Mouse (Mus musculus) right cerebral cortex, postnatal 4 days (tissue): ENCODE data around the gene Gm13283.
"Not testable (repeated sequence)": the region's sequence is repeated elsewhere in the genome, so short reads cannot be mapped to it uniquely, and the experiment has no call there.

Experiments
- DNase-seq: peaks from one replicate; pipeline ENCODE4 v3.0.0-alpha.2; 2022

The Gm13283 gene

DNA sequence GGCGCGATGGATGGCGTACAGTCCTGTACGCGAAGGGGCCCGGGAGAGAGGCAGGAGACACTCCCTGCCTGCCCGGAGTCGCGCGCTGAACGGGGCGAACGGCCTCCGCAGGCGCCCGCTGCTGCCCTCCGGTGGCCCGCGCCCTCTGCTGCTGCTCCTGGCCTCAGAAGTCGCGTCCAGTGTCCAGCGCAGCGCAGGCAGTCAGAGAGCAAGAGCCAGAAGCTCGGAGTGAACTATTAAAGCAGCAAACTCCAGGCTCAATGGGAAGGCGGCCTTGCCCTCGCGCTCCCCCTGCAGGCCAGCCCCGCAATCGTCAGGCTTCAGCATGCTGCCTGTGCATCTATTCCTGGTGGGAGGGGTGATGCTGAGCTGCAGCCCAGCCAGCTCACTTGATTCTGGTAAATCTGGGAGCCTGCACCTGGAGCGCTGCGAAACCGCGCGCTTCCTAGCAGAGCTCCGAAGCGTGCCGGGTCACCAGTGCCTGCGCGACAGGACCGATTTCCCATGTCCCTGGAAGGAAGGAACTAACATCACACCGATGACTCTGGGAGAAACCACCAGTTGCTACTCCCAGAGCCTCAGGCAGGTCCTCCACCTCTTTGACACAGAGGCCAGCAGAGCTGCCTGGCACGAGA lies 3.6 kb downstream of the Gm13283 start:
- not testable (repeated sequence) for DNase-seq

DNA sequence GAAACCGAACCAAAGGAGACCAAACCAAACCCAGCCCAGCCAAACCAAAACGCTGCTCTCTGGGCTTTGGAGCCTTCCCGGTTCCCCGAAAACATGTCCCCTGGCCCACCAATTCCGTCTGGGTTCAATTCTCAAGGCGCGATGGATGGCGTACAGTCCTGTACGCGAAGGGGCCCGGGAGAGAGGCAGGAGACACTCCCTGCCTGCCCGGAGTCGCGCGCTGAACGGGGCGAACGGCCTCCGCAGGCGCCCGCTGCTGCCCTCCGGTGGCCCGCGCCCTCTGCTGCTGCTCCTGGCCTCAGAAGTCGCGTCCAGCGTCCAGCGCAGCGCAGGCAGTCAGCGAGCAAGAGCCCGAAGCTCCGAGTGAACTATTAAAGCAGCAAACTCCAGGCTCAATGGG lies 13.6 kb downstream of the Gm13283 start, which contains the start of gene Gm13290:
Gene Gm13290 (plus strand): TSS at position 301 of the 400 bp plus-strand sequence.
- not testable (repeated sequence) for DNase-seq

DNA sequence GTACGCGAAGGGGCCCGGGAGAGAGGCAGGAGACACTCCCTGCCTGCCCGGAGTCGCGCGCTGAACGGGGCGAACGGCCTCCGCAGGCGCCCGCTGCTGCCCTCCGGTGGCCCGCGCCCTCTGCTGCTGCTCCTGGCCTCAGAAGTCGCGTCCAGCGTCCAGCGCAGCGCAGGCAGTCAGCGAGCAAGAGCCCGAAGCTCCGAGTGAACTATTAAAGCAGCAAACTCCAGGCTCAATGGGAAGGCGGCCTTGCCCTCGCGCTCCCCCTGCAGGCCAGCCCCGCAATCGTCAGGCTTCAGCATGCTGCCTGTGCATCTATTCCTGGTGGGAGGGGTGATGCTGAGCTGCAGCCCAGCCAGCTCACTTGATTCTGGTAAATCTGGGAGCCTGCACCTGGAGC lies 16.7 kb downstream of the Gm13283 start, which contains the start of gene Gm13289:
Gene Gm13289 (plus strand): TSS at position 301 of the 400 bp plus-strand sequence.
- not testable (repeated sequence) for DNase-seq

GRCm38 (mm10) chr4:88779550-88779949 lies 19.6 kb downstream of the Gm13283 start, which contains the start of gene Gm13272:
Gene Gm13272, plus strand, starts transcription at chr4:88779850.
- DNase-seq, result not testable (repeated sequence)

DNA sequence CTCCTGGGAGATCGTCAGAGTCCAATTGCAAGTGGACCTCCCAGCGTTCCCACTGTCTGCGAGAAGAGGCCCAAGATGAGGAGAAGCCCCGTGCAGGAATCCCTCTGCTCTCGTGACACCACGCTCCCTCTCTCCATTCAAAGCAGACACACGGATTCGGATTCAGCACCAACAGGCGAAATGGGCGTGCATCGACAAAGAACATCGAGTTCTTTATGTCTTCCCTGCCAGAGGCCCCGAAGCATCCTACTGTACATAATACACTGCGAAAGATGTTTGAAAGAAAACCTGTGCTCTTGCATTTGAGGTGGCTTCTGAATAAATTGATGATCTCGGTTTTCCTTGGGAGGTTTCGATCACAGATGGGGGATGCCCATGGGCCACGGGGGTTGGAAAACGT lies 20.4 kb downstream of the Gm13283 start:
- DNase-seq, result not testable (repeated sequence)

- not testable (repeated sequence) for DNase-seq
Observed at GRCm38 (mm10) chr4:88781831-88782230, 21.9 kb downstream of the Gm13283 start, which contains the start of gene Ifnz. Gene Ifnz, plus strand, starts transcription at chr4:88782131.

- not testable (repeated sequence) for DNase-seq
Observed at GRCm38 (mm10) chr4:88782335-88782734, 22.4 kb downstream of the Gm13283 start.

DNA sequence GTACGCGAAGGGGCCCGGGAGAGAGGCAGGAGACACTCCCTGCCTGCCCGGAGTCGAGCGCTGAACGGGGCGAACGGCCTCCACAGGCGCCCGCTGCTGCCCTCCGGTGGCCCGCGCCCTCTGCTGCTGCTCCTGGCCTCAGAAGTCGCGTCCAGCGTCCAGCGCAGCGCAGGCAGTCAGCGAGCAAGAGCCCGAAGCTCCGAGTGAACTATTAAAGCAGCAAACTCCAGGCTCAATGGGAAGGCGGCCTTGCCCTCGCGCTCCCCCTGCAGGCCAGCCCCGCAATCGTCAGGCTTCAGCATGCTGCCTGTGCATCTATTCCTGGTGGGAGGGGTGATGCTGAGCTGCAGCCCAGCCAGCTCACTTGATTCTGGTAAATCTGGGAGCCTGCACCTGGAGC lies 25.5 kb downstream of the Gm13283 start, which contains the start of gene Gm13276:
Gene Gm13276 (plus strand): TSS at position 301 of the 400 bp plus-strand sequence.
- not testable (repeated sequence) for DNase-seq

GRCm38 (mm10) chr4:88788402-88788801 lies 28.5 kb downstream of the Gm13283 start, which contains the start of gene Gm13277:
Gene Gm13277, plus strand, starts transcription at chr4:88788632.
- peak; percentile 47 for DNase-seq

- DNase-seq, result not testable (repeated sequence)
Observed at GRCm38 (mm10) chr4:88791250-88791649, 31.3 kb downstream of the Gm13283 start, which contains the start of gene Gm13278. Gene Gm13278, plus strand, starts transcription at chr4:88791550.

DNA sequence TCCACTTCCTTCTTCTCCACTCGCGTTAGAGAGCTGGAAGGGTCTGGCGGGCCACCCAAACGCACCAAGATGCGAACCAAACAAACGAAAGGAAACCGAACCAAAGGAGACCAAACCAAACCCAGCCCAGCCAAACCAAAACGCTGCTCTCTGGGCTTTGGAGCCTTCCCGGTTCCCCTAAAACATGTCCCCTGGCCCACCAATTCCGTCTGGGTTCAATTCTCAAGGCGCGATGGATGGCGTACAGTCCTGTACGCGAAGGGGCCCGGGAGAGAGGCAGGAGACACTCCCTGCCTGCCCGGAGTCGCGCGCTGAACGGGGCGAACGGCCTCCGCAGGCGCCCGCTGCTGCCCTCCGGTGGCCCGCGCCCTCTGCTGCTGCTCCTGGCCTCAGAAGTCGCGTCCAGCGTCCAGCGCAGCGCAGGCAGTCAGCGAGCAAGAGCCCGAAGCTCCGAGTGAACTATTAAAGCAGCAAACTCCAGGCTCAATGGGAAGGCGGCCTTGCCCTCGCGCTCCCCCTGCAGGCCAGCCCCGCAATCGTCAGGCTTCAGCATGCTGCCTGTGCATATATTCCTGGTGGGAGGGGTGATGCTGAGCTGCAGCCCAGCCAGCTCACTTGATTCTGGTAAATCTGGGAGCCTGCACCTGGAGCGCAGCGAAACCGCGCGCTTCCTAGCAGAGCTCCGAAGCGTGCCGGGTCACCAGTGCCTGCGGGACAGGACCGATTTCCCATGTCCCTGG lies 34.2 kb downstream of the Gm13283 start, which contains the start of gene Gm13275:
Gene Gm13275 (plus strand): TSS at position 552 of the 740 bp plus-strand sequence.
- peak; percentile 22 for DNase-seq

- not testable (repeated sequence) for DNase-seq
Observed at GRCm38 (mm10) chr4:88797097-88797496, 37.2 kb downstream of the Gm13283 start, which contains the start of gene Gm13279. Gene Gm13279, plus strand, starts transcription at chr4:88797397.

DNA sequence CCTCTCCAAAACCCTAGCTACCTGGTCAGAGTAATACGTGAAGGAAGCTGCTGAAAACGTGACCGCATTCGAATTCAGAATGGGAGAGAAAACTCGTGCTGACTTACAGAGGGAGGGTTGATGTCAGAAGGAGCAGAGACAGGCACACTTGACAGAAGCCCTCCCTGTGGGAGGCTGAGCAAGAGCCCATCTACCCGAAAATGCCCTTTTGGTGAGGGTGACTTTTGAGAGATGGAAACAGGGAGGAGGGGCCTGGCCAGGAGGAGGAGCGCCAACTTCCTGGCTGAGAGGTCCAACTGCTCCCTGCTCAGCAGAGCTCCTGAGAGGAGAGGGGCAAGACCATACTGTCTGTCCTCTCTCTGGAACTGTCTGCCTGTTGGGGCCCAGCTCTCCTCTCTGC lies 39.4 kb downstream of the Gm13283 start, which contains the start of gene Gm13285:
Gene Gm13285 (plus strand): TSS at position 301 of the 400 bp plus-strand sequence.
- DNase-seq, result not testable (repeated sequence)

GRCm38 (mm10) chr4:88802954-88803353 lies 43.0 kb downstream of the Gm13283 start, which contains the start of gene Gm13287:
Gene Gm13287, plus strand, starts transcription at chr4:88803254.
- DNase-seq, result not testable (repeated sequence)

GRCm38 (mm10) chr4:88805231-88805630 lies 45.3 kb downstream of the Gm13283 start, which contains the start of gene Gm13288:
Gene Gm13288, plus strand, starts transcription at chr4:88805531.
- not testable (repeated sequence) for DNase-seq

GRCm38 (mm10) chr4:88805761-88806160 lies 45.8 kb downstream of the Gm13283 start:
- not testable (repeated sequence) for DNase-seq
